Mouse (Mus musculus) liver (tissue): Measurements from ENCODE around the gene Hoxd11.

Experiments
- DNase-seq: peaks from one replicate; pipeline ENCODE4 v3.0.0-alpha.2; 2020; ENCODE audit warnings: mixed read lengths

Hoxd11 gene

DNA sequence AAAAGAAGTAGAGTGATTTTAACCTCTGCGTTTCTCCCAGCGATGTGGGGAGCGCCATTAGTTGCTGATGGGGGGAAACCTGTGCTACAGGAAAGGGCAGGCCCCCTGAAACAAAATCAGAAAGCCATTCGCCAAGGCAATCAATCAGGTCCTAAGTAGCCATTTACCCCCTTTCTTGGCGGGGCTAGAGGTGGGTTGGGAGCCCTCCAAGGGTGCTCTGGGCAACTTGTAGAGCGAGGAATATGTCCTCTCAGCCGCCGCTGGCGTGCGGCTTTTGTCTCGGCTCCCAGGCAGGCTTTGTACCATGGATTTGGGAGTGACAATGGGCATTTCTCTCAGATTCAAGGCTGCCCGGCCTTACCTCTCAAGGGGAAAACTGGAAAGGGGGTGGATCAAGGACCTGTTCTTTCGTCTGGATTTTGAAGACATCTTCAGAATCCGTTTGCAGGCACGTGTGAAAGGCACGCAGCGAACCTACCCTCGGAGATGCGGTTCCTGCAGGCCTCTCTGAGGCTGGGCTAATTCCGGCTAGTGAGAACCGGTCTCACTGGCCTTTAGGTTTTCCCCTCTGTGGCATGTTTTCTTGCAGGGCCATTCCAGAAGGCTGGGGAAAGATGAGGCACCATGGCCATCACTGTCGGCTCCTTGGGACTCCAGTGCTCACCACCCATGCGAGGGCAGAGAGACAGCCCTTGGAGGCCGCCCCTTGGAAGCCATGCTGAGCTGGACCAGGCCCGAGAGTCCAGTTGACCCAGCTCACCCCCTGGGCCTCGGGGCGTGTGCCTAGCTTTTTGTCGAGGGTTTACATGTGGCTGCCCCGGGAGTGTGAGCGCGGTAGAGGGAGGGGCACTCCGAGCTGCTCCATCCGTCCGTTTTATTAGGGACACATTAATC lies 17.3 kb downstream of the Hoxd11 start:
- DNase-seq, result no peak

DNA sequence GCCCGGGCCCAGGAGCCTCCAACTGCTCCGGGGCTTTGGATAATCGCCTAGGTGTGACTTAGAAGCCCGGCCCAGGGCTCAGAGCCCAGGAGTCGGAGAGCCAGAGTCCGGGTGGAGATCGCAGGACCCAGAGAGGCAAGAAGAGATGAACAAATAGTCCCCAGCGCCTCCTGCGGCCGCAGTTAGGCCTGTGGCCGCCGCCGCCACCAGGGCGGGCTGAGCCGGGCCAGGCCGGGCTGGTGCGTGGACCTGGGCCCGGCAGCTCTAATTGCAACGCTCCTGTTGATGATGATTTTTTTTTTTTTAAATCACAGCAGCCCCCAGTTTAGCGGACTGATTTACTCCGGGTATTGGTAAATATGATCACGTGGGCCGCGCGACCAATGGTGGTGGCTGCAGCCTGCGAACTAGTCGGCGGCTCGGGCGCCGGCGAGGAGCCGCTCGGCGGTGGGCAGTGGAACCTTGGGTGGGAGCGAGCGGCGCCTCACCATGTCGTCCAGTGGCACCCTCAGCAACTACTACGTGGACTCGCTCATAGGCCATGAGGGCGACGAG lies 18.3 kb downstream of the Hoxd11 start, which contains the start of gene Hoxd9:
Hoxd9 (plus strand) TSS at position 161 of the 555 bp plus-strand sequence.
- no peak for DNase-seq

DNA sequence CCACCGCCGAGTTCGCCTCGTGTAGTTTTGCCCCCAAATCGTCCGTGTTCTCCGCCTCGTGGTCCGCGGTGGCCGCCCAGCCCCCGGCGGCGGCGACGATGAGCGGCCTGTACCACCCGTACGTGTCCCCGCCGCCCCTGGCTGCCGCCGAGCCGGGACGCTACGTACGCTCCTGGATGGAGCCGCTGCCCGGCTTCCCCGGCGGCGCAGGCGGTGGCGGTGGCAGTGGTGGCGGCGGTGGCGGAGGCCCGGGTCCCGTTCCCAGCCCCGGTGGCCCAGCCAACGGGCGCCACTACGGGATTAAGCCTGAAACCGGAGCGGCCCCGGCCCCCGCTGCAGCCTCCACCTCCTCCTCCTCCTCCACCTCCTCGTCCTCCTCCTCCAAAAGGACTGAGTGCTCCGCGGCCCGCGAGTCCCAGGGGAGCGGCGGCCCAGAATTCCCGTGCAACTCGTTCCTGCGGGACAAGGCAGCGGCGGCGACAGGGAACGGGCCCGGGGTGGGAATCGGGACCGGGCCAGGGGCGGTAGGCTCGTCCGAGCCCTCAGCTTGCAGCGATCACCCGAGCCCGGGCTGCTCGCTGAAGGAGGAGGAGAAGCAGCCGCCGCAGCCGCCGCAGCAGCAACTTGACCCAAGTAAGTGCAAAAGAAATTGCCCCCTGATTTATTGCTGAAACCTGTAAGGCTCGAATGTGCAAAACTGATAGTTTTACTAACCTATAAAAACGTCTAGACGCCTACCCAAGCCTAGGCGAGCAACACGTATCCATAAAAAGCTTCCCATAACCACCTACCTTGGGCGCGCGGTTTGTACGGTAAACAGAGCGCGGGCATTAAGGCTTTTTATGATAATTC lies 19.1 kb downstream of the Hoxd11 start:
- DNase-seq, result no peak

DNA sequence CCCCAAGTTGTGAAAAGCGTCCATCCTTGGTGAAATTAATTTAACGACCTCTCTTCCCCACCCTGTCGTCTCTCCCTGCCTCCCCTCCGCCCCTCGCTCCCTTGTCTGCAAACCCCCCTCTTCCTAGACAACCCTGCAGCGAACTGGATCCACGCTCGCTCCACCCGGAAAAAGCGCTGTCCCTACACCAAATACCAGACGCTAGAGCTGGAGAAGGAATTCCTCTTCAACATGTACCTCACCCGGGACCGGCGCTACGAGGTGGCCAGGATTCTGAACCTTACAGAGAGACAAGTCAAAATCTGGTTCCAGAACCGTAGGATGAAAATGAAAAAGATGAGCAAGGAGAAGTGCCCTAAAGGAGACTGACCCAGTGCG lies 19.7 kb downstream of the Hoxd11 start:
- no peak for DNase-seq

DNA sequence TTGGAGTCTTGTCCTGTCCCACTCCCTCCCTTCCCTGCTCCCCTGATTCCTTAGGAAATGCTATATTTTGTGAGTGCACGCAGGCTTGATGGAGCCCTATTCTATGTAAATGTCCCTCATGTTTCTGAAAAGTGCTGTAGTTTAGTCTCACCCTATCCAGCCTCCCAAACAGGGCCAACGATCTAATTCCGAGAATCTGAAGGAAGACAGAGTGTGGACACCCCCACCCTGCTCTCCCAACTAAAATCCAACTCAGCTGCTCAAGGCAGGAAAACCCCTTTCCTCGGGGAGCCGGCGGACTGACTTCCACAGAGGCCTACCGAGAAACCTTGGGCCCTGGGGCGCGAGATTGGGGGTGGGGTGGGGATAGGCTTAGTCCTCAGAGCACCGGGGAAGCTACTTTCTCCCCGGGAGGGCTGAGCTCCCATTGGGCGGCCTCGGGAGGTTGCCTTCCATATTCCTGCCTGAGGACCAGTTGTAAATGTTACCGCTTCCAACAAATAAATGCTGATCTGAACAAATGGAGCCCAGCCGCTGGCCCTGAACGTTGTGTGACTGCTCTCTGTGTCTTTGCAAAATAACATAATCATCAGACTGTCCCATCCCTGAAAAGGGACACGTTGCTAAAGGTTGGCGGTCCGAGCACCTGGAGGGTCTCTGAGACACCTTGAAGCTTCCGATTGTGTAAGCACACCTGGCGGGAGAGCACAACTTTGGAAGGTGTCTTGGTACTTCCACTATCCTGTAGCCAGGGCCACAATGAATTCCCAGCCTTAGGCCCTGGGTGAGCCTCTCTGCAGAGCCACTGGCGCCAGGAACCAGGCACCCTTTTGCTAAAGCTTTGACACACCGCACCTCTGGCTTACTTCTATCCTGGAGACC lies 20.5 kb downstream of the Hoxd11 start:
- DNase-seq, result no peak

DNA sequence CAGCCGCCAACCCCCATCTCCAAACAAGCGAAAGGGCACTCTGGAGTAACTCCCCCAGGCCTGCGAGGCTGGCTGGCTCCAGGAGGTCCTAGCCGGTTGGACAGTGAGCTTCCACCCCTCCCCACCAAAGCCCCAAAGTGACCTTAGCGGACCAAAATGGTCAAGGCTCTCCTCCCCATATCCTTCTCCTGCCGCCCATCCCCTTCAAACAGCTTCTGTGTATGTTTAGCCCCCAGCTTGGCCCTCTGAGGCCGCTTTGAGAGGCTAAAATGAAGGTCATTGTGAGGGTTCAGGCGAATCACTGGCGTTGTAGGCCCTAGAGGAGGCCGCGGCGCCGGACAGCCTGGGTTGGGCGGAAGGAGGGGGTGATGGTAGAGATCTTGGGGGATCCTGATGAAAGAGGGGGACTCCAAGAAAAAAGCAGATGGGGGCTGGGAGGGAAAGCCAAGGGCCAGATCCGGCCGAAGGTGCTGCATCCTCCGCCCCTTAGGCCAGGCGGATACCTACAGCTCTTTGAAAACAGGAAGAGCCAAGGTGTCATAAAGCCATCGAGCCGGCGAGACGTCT lies 21.3 kb downstream of the Hoxd11 start:
- no peak for DNase-seq

DNA sequence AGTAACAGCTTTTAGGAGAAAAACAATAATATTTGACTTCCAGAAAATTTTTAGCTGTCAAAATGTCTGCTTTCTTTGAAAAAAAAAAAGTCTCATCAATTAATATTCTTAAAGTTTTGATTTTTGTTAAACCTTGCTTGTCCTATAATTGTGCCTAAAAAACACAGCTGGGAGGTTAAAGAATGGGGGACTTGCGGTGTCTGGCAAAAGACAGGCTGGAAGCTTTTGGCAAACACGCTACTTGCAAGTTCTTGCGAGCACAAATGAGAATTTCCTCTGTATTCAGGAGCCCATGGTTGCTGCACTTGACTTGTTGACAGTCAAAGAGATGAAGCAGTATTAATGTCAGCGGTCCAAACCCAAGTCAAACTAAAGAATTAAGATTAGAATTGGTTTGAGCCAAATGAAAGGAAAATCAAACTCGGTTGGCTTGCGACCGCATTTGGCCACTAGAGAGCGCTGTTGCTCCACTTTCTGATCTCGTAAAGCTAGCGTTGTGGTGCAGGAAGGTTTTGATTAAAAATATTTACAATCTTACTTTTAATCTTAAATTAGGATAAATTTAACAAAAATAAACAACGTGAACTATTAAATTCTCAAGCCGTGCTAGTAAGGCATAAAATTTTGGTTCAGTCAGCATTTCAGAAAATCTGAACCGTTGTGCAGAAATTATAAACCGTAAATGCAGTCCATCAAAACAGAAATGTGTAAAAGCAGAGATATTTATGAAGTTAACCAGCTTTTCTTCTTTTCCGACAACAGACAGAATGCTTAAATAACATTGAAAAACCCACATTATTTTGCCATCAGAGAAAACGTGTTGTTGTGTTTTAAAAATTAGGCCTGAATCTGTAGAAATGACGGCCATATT lies 22.8 kb downstream of the Hoxd11 start:
- peak; percentile 60 for DNase-seq

DNA sequence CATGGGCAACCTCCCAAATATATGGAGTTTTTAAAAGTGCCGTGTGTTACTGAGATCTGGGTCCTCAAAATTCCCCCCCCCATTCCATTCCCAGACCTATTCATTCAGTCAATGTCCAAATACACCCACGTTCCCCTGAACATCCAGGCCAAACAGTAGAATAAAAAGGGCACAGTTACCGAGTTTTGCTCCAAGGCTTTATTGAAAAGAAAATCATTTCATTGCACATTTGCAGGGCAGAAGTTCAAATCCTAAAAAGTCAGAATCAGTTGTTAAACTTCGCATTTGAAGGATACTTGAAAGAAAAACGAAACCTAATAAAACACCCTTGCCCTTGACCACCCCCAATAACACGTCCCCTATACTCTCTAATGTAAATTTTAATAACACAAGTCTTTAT lies 23.5 kb downstream of the Hoxd11 start:
- DNase-seq, result no peak

DNA sequence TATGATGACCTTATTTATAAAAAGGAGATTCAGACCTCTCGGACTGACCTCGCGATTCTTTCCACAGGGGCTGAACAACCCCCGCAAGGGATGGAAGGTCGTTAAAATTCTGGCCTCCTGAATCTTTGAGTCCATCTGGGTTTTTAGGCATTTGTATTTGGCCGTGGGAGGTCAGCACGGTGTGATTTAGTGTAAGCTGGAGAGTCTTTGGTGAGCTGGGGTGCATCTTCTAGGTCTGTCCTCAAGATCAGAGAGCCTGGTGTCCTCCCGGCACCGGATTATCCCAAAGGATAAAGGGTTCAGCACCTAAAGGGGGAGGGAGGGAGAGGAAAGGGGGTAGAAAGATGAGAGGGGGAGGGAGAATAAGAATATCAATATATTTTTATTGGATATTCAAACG lies 24.0 kb downstream of the Hoxd11 start:
- DNase-seq, result no peak

DNA sequence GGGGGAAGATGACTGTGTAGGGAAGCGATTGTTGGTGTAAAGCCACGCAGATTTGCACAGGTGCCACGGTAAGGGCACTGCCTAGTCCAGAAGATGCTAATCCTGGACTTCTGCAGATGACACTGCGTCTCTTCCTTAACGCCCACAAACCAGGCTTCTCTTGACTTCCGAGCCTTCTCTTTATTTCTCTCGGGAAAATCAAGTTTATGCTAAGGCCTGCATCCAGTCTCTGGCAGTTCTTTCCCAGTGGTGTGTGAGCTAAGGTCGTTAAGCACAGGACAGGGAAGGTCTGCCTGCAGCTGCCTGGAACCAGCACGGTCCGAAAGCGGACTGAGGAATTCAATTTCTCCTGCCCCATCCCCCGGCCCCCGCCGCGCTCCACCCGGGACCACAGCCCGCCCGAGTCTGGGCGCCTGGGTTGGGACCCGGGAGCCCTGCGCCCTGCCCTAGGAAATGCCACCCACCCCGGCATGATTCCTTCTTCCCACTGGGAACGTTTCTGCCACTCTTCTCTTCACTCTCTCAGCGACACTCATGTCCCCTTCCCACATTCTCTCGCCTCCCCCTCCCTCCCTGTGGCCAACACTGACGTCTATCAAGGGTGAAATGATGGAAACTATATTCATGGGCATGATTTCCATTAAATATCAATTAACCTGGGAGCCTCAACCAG lies 24.5 kb downstream of the Hoxd11 start:
- no peak for DNase-seq

DNA sequence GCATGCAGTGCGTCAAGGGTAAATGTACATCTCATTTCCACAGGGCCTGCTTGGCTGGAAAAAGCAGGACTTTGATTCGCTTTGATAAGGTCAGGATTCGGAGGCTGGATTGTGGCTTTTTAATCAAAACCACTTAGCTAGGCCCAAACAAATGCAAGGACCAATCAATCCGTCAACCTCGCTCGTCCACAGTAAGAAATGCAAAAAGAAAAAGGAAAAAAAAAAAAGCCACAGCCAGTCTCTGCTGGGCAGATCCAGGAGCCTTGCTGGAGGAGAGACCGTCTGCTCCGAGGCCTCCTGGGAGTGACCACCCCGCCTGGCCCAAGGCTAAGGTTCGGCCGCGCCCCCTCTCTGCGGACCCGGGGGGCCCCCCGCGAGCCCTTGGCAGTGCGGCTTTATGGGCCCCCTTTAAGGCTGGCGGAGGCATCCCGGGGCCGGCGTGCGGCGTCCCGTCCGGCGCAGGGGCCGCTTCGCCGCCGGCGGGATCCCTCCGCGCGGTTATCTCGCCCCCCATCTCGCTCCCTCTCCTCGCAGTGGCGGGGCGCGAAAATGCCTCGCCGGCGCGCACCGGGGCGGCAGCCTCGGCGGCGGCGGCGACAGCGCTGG lies 25.1 kb downstream of the Hoxd11 start, which contains the start of gene Hoxd8:
Hoxd8 (plus strand) TSS at position 223 of the 606 bp plus-strand sequence.
- no peak for DNase-seq

DNA sequence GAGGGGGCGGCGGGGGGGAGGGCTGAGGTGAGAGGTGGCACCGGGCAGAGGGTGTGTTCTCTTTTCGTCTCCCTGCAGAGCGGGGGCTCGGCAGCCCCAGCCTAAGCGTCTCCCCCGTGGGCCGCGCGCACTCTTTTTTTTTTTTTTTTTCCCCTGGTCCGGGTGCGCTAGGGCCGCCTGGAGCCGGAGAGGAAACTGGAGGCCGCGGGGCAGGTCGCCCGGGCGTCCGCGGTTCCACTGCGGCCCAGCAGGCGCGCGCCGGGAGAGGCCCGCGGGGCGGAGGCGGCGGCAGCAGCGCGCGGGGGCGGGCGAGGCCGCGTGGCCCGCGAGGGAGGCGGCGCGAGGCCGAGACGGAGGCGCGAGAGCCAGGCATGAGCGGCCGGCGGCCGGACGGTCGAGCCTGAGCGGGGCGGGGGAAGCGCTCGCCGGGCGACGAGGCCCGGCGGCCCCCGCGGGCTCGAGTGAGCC lies 25.7 kb downstream of the Hoxd11 start:
- no peak for DNase-seq

DNA sequence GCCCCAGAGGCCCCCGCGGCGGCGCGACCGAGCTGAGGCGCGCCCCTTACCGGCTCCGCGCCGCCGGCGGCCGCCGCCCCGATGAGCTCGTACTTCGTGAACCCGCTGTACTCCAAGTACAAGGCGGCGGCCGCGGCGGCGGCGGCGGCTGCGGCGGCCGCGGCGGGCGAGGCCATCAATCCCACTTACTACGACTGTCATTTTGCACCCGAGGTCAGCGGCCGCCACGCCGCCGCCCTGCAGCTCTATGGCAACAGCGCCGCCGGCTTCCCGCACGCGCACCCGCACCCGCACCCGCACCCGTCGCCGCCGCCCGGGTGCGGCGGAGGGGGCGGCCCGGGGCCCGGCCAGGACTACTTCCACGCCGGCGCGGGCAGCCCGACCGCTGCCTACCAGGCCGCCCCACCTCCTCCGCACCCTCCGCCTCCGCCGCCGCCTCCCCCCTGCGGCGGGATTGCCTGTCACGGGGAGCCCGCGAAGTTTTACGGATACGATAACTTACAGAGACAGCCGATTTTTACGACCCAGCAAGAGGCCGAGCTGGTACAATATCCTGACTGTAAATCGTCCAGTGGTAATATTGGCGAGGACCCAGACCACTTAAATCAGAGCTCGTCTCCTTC lies 26.2 kb downstream of the Hoxd11 start:
- DNase-seq, result no peak

DNA sequence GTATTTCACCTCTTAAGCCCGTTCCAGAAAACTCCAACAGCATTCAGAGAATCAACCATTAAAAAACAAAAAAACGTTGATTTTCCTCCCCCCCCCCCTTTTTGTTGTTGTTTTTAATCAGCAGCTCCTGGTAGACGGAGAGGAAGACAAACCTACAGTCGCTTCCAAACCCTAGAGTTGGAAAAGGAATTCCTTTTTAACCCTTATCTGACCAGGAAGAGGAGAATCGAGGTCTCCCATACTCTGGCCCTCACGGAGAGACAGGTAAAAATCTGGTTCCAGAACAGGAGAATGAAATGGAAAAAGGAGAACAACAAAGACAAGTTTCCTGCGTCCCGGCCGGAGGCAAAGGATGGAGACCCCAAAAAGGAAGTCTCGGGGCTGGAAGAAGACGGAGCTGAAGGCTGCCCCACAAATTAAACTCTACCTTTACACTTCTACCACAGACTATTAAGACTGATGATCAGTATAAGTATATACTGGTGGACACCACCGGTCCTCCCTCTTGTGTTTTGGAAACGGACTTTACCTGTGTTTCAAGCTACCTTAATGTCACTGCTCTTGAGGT lies 27.1 kb downstream of the Hoxd11 start:
- no peak for DNase-seq

DNA sequence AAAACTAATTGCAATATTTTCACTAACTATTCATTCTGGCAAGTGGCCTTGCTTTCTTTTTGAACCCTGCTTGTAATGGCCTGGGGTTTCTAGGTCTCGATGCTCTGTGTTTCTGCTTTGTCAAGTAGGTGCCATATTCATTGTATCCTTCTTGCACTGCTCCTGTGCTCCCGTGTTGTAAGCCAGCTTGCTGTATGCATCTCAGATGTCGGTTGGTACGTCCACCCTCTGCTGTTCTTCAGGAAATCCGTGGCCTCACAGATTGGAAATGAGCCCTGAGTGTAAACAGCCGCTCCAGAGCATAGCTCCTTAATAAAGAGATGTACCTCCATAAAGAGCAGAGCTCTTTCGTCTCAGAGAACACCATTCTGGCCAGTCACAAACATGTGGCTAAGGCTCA lies 28.2 kb downstream of the Hoxd11 start:
- DNase-seq, result no peak

DNA sequence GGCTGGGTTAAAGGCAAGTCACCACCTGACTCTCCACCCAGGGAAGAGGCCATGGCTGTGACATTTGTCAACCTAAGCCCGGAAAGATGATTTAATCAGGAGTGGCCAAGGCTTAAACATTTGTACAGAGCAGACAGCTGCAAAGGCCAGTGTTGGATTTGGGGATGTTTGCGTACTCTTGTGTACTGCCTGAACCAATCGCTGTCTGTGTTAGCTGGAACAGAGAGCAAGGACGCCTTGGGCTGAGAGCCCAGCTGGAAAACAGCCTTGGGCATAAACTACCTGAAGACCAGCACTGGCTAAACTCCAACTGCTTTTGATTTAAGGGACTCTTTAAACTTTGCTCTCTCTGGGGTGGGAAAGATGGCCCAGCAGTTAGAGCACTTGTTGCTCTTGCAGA lies 29.3 kb downstream of the Hoxd11 start:
- no peak for DNase-seq

DNA sequence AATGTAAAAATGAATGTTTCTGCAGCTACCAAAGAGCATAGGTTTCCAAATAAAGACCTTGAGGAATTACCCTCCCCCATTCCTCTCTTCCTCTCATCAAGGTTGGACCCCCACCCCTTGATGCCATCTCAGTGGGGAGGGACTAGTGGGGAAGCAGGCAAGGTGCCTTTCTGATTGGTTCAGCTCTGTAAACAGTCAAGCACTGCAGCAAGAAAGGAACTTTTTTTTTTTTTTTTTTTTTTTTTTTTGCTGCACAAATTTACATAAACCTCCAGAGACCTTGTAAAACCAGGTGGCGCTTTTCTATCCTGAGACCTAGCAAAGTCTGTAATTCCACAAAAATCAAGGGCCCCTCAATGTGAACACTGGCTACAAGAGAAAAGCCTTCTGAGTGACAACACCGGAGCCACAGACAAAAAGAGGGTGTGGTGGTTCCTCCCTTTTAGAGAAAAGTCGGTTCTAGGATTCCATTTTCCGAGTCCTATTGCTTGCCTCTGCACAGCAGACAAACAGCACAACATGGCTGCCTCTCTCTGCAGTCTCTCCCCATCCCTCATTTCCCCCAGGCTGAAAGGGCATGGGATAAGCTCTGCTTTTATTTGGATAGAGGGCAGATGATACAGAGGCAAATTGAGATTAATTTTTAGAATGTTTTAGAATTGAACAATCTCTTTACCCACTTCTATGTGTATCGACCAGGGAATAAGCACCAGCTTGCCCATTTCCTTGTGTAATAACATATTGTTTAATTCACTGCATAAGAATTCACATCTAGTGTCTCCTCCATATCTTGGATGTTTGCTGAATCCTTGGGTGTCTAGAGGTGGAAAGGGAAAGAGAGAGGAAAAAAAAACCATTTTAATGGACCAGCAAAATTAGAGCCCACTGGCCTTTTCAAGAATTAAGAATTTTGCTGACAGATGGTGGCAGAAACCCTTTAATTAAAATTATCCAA lies 30.4 kb downstream of the Hoxd11 start:
- no peak for DNase-seq
